Mouse (Mus musculus) heart, adult 2 months (tissue): ENCODE data around the gene Zyx.

Experiments used
- CTCF ChIP-seq: fragments of 200-600 bp; IDR thresholded peaks from 2 replicates; pipeline ENCODE4 v1.8.1; 2022; ENCODE audit warnings: antibody characterized with exemption, mild to moderate bottlenecking, moderate library complexity
- EP300 ChIP-seq: fragments of 200-500 bp; IDR thresholded peaks from 2 replicates; pipeline ENCODE4 v1.6.1; 2011; ENCODE audit warnings: low read depth, low read length, control low read depth; ENCODE audit not compliant: insufficient read depth
- POLR2A ChIP-seq: fragments of 200-500 bp; IDR thresholded peaks from 2 replicates; pipeline ENCODE4 v1.6.1; 2011; ENCODE audit warnings: mild to moderate bottlenecking, low read depth, low read length, control low read depth; ENCODE audit not compliant: insufficient read depth

DNA sequence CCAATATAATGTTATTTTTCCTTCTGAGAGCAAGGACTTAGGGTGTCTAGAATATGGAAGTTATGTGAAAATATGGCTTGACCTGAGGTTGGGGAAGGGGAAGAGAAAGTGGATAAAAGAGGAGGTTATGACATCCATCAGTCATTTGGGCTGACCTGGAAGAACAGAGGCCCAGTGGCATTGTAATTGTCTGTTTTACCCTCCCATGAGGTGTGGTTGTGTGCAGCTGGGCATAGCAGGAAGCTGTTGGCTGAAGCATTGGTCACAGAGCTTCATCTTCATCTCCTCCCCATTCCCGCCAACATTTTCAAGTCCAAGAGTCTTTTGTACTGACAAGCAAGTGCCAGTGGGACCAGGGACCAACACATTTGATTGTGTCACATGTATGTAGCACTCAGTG lies 5.2 kb upstream of the Zyx start:
- no peak for TF ChIP-seq CTCF
- TF ChIP-seq EP300 = no peak
- TF ChIP-seq POLR2A = no peak
